Mouse (Mus musculus): ENCODE data around the gene Wnt6.

Gene Wnt6

GRCm38 (mm10) chr1:74778934-74779486 lies 7.3 kb downstream of the Wnt6 start:
- DNase-seq = no peak

DNA sequence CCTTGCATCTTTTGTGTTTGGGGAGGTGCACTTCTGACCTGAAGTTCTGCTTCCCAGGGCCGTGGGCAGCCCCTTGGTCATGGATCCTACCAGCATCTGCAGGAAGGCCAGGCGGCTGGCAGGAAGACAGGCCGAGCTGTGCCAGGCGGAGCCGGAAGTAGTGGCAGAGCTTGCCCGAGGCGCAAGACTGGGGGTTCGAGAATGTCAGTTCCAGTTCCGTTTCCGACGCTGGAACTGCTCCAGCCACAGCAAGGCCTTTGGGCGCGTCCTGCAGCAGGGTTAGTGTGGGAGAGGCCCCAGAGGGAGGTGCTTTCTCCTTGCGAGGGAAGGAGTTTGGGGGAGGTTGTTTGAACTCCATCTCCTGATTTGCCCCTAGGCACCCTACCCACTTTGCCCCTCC lies 10.4 kb downstream of the Wnt6 start:
- DNase-seq = no peak

- DNase-seq = no peak
Measured at GRCm38 (mm10) chr1:74783554-74783953, 11.9 kb downstream of the Wnt6 start.

GRCm38 (mm10) chr1:74784041-74784759 lies 12.5 kb downstream of the Wnt6 start:
- peak; percentile 54 for DNase-seq

- DNase-seq = peak; percentile 83
Measured at GRCm38 (mm10) chr1:74787846-74788245, 16.2 kb downstream of the Wnt6 start.

DNA sequence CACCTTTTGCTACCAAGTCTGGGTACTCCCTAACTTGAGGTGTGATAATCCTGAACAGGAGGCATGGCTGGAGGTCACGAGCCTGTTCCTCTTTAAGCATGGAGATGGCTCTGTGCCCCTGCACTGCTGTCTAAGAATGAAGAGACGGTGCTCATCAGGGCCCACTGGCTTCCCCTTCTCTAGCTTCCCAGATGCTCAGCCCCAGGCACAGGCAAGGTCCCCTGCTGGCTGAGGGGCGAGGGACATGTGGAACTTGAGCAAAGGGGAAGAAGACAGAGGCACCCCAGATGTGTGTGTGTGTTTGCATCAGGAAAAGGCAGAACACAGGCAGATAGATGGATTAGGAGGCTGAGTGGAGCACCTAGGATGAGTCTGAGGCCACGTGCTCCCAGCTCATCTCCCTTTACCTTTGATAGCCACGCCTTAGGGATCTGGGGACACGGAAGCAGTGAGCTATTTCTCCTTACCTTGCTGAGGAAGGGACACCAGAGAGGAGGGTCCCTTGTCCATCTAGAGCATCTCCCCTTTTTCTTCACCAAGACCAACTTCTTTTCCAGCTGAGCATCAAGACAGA lies 17.0 kb downstream of the Wnt6 start:
- DNase-seq = no peak

- DNase-seq = no peak
Measured at GRCm38 (mm10) chr1:74790095-74790494, 18.4 kb downstream of the Wnt6 start.

- DNase-seq = no peak
Measured at GRCm38 (mm10) chr1:74791249-74791648, 19.6 kb downstream of the Wnt6 start, which contains the start of gene Wnt10a. TSS of gene Wnt10a (plus strand) at chr1:74791516.

GRCm38 (mm10) chr1:74792831-74793660 lies 21.4 kb downstream of the Wnt6 start:
- no peak for DNase-seq

- DNase-seq = no peak
Measured at GRCm38 (mm10) chr1:74794487-74795144, 22.9 kb downstream of the Wnt6 start.

DNA sequence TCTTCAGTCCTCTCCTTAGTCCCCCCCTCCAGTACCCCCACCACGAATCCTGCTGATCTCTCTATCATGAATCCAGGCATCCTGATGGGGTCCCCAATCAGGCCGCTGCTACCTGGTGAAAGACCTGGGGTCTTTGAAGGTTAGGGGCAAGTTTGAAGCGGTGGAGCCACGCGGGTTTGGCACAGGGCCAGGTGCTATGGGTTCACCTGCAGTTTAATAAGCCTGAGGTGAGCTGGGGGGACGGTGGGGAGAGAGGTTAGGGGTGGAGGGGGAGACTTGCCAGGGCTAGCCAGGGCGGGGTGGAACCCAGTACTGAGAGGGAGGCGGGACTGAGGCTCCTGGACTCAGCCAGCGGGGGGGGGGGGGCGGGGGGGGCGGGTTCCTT lies 23.4 kb downstream of the Wnt6 start:
- DNase-seq = no peak

- DNase-seq = no peak
Measured at GRCm38 (mm10) chr1:74797459-74797858, 25.8 kb downstream of the Wnt6 start.

GRCm38 (mm10) chr1:74800424-74800888 lies 28.8 kb downstream of the Wnt6 start:
- DNase-seq = no peak

DNA sequence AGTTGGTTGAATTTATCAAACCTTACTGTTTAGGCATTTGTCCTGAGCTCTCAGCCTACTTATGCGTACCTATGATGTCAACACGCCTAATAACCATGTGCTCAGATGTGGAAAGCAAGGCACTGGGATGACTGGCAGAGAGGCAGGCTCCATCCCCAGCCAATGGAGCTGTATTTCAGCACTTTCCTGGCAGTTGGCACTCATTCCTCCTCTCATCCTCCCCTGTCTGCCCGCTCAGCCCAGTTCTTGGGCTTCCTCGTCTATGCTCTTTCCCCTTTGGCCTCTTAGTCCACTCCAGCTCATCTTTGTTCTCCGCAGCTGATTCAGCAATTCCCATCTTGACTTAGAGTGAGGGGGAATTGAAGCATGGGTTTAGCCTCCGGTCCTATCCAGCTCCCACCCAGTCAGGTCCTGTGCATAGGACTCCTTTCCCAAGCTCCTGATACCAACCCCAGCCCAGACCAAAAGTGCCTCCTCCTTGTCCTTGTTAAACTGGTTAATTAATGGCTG lies 30.0 kb downstream of the Wnt6 start:
- no peak for DNase-seq

DNA sequence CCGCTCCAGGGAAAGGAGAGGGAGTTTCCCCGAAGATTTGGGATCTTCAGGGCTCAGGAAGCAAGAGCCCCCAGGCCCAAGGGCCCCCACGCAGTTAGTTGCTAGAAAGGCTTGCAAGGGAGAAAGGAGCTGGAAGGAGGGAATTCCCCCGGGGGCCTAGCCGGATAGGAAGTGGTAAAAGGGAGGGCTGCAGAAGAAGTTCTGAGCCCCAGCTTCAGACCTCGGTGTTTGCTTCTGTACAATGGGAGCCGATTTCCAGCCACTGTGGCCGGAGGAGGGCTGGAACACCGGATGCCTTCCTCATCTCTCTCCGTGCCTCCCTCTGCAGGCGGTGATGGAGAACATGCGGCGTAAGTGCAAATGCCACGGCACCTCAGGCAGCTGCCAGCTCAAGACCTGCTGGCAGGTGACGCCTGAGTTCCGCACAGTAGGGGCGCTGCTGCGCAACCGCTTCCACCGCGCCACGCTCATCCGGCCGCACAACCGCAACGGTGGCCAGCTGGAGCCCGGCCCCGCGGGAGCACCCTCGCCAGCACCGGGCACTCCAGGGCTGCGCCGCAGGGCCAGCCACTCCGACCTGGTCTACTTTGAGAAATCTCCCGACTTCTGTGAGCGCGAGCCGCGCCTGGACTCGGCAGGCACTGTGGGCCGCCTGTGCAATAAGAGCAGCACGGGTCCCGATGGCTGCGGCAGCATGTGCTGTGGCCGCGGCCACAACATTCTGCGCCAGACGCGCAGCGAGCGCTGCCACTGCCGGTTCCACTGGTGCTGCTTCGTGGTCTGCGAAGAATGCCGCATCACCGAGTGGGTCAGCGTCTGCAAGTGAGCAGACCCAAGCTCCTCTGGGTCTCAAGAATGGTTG lies 31.3 kb downstream of the Wnt6 start:
- peak; percentile 72 for DNase-seq

DNA sequence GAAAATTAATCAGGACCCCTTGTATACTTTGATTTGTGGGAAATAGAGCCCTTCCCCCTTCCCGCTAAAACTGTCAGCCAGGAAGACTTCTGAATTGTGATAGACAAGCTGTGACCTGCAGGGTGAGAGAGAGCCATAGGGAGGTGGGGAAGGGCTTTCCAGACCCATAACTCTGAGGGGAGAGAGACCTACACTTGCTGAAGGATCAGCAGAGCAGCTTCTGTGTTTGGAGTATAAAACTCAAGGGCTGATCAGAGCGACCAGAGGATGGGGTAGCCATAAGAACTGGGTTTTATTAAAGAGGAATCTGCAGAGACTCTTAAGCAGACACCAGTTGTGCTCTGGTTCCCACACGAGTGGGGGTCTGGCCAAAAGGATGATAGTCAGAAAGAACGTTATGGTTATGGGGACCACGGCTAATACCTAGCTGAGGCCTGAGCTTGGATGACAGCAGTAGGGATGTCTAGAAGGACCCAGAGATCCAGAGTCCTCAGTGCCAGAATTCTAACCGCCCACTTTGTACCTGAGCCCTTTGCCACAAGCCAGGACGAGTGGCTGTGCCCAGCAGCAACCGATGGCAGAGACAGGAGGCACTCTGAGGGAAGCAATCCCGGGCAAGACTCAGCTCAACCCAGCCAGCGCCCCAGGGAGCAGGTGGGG lies 32.6 kb downstream of the Wnt6 start:
- DNase-seq = no peak

DNA sequence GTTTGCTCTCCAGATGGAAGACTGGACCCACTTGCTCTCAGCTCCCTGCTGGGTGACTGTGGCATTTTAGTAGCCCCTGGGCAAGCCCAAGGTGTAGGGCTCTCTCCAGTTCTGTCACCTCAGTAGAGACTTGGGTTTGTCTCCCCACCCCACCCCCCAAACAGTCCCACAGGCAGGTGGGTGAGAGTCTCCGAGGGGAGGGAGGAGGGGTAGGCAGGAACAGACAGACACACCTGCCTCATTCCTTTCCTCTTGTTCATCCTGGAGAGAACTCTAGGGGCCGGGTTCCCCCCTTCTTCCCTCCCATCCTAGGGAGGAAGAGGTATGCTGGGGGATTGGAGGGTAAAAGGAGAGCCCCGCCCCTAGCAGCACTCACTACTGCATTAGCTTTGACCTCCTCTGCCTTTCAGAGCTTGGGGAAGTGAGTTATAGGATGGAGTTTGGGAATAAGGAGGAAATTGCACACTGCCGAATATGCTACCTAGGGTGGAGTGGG lies 33.7 kb downstream of the Wnt6 start:
- DNase-seq = no peak

GRCm38 (mm10) chr1:74805843-74806242 lies 34.2 kb downstream of the Wnt6 start:
- DNase-seq = no peak

DNA sequence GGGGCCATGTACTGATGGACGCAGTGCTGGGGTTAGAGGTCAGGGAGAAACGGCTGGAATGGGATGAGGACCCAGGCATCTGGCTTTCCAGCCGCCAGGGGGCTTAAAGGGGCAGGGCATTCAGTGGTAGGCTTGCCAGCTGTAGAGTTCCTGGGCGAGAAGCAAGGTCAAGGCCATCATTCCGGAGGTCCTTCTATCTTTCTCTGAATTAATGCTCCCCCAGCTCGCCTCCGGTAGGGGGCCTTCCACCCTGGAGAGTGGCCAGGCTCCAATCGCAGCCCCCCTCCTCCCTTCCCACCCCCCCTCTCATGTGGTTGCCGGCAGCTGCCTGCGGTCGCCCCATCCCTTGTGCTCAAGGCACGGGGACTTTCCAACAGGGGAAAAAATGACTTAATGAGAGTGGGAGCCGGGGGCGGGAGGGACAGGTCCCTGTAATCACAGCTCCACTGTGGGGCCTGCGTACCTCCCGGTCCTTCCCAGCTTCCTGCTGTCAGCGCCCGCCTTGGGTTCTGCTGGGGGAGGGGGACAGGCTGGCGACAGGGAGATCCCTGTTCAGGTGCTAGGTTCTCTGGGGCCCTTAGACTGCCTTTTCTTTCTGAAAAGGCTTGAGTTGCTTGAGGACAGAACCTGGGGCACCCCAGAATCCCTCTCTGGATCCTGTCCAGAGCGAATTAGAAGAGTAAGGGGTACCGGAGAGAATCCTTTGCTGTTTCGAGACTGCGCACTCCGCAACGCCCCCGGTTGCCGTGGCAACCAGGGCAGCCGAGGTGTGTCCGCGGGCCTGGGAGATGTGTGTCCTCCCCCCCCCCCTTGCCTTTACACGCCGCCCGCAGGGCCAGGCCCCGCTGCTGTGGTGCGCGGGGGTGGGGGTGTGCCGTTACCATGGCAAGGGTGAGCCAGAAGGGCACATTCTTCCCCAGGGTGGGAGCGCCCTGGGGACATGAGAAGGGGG lies 34.9 kb downstream of the Wnt6 start:
- DNase-seq = peak; percentile 63
